Mouse (Mus musculus) layer of hippocampus, postnatal 10 days (tissue): ENCODE measurements around the gene Dhrs7c. TPM values are rescaled to one million over a fixed set of nuclear protein-coding genes. Genes with fewer than 3 reads are reported as not detected.
A peak's percentile ranks its signal among the peaks of the same experiment; 100 is the strongest.

Experiments used
- DNase-seq, 2 experiments: peaks; one replicate each; pipeline ENCODE4 v3.0.0; 2021; ENCODE audit warnings: low spot score in 2 of 2
- total RNA-seq, 2 experiments: library from RNA; stranded (reverse); gene quantifications; 2 replicates each; pipeline ENCODE4 v1.2.3; 2021

The Dhrs7c gene
- total RNA-seq, 2 experiments from 2014 or later, result 0.87 TPM; not detected in 1

DNA sequence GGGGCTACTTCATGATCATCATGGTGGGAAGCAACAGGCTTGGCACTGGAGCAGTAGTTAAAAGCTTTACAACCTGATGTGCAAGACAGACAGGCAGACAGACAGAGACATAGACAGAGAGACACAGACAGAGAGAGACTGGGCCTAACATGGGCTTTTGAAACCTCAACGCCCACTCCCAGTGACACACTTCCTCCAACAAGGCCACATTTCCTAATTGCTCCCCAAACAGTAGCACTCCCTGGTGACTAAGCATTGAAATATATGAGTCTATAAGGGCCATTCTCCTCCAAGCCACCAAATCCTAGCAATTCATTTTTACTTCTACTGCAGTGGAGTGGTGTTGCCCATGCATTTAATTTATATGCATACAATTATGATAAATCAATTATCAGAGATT lies 41.8 kb downstream of the Dhrs7c start:
- no peak for DNase-seq

GRCm38 (mm10) chr11:67845193-67845592 lies 47.2 kb downstream of the Dhrs7c start:
- DNase-seq, result no peak

- no peak for DNase-seq
These were observed 53.8 kb downstream of the Dhrs7c start for GRCm38 (mm10) chr11:67851770-67852169.

GRCm38 (mm10) chr11:67853996-67854395 lies 56.0 kb downstream of the Dhrs7c start:
- DNase-seq, result no peak

GRCm38 (mm10) chr11:67855035-67855434 lies 57.0 kb downstream of the Dhrs7c start:
- DNase-seq, result peak; percentile 26 to 38

- DNase-seq, result no peak
These were observed 60.5 kb downstream of the Dhrs7c start for GRCm38 (mm10) chr11:67858518-67858917.

GRCm38 (mm10) chr11:67860743-67861398 lies 62.9 kb downstream of the Dhrs7c start:
- no peak for DNase-seq

DNA sequence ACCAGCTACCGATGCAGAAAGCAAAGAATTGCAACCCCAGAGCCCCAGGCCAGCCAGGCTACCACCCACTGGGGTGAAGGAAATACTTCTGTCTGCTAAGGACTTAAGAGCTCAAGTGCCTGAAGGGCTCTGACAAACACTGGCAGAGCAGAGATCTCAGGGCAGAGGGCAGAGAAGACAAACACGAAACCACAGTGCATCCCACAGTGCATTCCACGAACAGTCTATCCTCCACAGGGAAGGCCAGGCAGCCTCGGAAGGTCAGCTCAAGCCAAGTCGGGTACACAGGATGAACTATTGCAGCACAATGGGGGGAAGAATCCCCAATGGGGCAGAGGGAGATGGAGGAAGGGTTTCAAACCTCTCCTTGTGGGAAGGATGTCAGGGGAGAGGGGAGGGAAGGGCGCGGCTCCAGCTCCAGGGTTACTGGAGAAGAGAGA lies 63.4 kb downstream of the Dhrs7c start:
- no peak for DNase-seq

- no peak for DNase-seq
These were observed 67.1 kb downstream of the Dhrs7c start for GRCm38 (mm10) chr11:67865100-67865499.

Other genes with a start within 250 kb of the Dhrs7c start
- 1 to 10 TPM; 1.4 to 2.1 TPM for gene Rcvrn, start 102.9 kb upstream of the Dhrs7c start, total RNA-seq
- gene Glp2r, start 27.0 kb upstream of the Dhrs7c start, total RNA-seq, result under 1 TPM; 0.43 to 0.54 TPM
- gene Gsg1l2, start 23.6 kb upstream of the Dhrs7c start, total RNA-seq, result not detected
- gene Usp43, start 124.0 kb downstream of the Dhrs7c start, total RNA-seq, result 1 to 10 TPM; 9.9 to 10.0 TPM
- gene Cfap52, start 167.5 kb downstream of the Dhrs7c start, total RNA-seq, result 1 to 10 TPM; 2.8 to 4.0 TPM
- 10 to 100 TPM; 27.2 to 37.8 TPM for gene Stx8, start 168.0 kb downstream of the Dhrs7c start, total RNA-seq